Comparison of ENCODE assay signal across 8 mouse cellular contexts in genomic region chr3:96098616-96099267, GRCm38 (mm10). TPM values are rescaled to one million over a fixed set of nuclear protein-coding genes. Genes with fewer than 3 reads are reported as not detected.
DNase-seq lines count a peak whose midpoint lies in the region; ATAC-seq and TF ChIP-seq lines count a peak whose summit lies in the region.
"Had no signal": no experiment of that assay in that cellular context is flagged by ENCODE, and none has a peak within 500 bp of the region (broad histone marks: within the 10 kb centered on the region; RNA-seq: fewer than 3 reads in every experiment).

No protein-coding gene starts in this region.

- 0 out of 2 replicates have a peak overlapping the region, but pooled peaks have one; percentile 12 for H3K9ac ChIP-seq in CH12.LX (ENCODE audit: insufficient read depth, low read depth)
- no peak overlapping the region for H3K9ac ChIP-seq in lung, embryonic 16.5 days (ENCODE audit: low read length)

- intact Hi-C loops in heart, postnatal 14 days (cut with DNase I): no loop called here

- no peak overlapping the region for H3K4me3 ChIP-seq in CH12.LX (replicated peaks in 1 of 3; ENCODE audit: low read depth in 2 of 3, low read length in 2 of 3, poor library complexity in 1 of 3)
- no peak overlapping the region for H3K4me3 ChIP-seq in lung, embryonic 16.5 days (ENCODE audit: low read length)

- no peak for TF ChIP-seq POLR2A in CH12.LX (IDR thresholded peaks at IDR 0.05; ENCODE audit: low read depth, low read length)

- H3K9me3 ChIP-seq in CH12.LX (replicated peaks; ENCODE audit: low read length): no peaks in the 10 kb centered on the region
- H3K9me3 ChIP-seq in lung, embryonic 16.5 days (ENCODE audit: control insufficient read depth, low read length): no peaks in the 10 kb centered on the region
- H3K9me3 ChIP-seq: megakaryocyte, embryonic 14.5 days had no signal

- H3K27me3 ChIP-seq in CH12.LX (replicated peaks): no peaks in the 10 kb centered on the region
- no peaks in the 10 kb centered on the region for H3K27me3 ChIP-seq in lung, embryonic 16.5 days (ENCODE audit: control insufficient read depth, insufficient read depth, low read depth, low read length)
- H3K27me3 ChIP-seq: megakaryocyte, embryonic 14.5 days had no signal

- no peak for DNase-seq in CH12.LX (ENCODE audit: extremely low read depth)
- peak; percentile 89 to 95 for DNase-seq in adrenal gland, adult (ENCODE audit: inconsistent age in 2 of 2, low spot score in 1 of 2)
- peak; percentile 25 to 63 for DNase-seq in heart, postnatal 14 days
- DNase-seq in frontal cortex, postnatal 14 days (ENCODE audit: low spot score in 2 of 2): no peak
- DNase-seq in cerebellum, adult 9-11 months: no peak
- no peak for DNase-seq in layer of hippocampus, postnatal 14 days (ENCODE audit: low spot score in 2 of 2)

- peak overlapping the region; percentile 39 for H3K4me2 ChIP-seq in CH12.LX (ENCODE audit: insufficient read depth, low read depth, poor library complexity, severe bottlenecking)
- no peak overlapping the region for H3K4me2 ChIP-seq in lung, embryonic 16.5 days (ENCODE audit: low read depth, low read length)

- dilution Hi-C loops in CH12.LX (cut with MboI; ENCODE audit: extremely low pct_ligation_motif_present, extremely low pct_unique_long_range_greater_than_20kb, low sequenced_read_pairs): no loop called here

- H3K36me3 ChIP-seq in CH12.LX (replicated peaks in 1 of 2; ENCODE audit: control insufficient read depth in 1 of 2, insufficient read depth in 1 of 2, low read length in 1 of 2): no peaks in the 10 kb centered on the region
- H3K36me3 ChIP-seq in lung, embryonic 16.5 days (ENCODE audit: control insufficient read depth, insufficient read depth, low read length): no peaks in the 10 kb centered on the region

- peak; percentile 61 for ATAC-seq in lung, embryonic 16.5 days (ENCODE audit: low read depth)

- 27% methylated on average over 7 of the region's 7 CpGs for WGBS in lung, embryonic 16.5 days

- TF ChIP-seq EP300 in CH12.LX (IDR thresholded peaks at IDR 0.05; ENCODE audit: low read length): peak; percentile 37; the same call in 1 of the 2 replicates

- in situ Hi-C loops in CH12.LX (cut with MboI; ENCODE audit: low pct_ligation_motif_present, low pct_unique_long_range_greater_than_20kb, low sequenced_read_pairs): no loop called here

- no peaks in the 10 kb centered on the region for H3K79me2 ChIP-seq in CH12.LX (replicated peaks; ENCODE audit: control insufficient read depth, extremely low read depth, insufficient read depth, poor library complexity, severe bottlenecking)

- TF ChIP-seq CTCF in CH12.LX (conservative IDR thresholded peaks at IDR 0.05 in 1 of 2, IDR thresholded peaks at IDR 0.05 in 1 of 2; ENCODE audit: low read depth in 2 of 2, low read length in 2 of 2): no peak

- H3K4me1 ChIP-seq in CH12.LX (ENCODE audit: control insufficient read depth in 1 of 2, insufficient read depth in 2 of 2): peaks cover 33 to 60% of the 10 kb centered on the region in 2 experiments
- H3K4me1 ChIP-seq in lung, embryonic 16.5 days (replicated peaks; ENCODE audit: control insufficient read depth, insufficient read depth, low read length): peaks cover 27% of the 10 kb centered on the region

- peak overlapping the region; percentile 22 for H3K27ac ChIP-seq in CH12.LX (ENCODE audit: insufficient read depth, low read depth)
- H3K27ac ChIP-seq in lung, embryonic 16.5 days (ENCODE audit: low read length): no peak overlapping the region

- no peak for TF ChIP-seq RAD21 in CH12.LX (IDR thresholded peaks at IDR 0.05; ENCODE audit: low read depth, low read length)

TF ChIP-seq in CH12.LX, 34 proteins besides CTCF, POLR2A, EP300 and RAD21:
- no peak for TF ChIP-seq MAFK (IDR thresholded peaks at IDR 0.05; ENCODE audit: insufficient replicate concordance, low read length)
- TF ChIP-seq ETS1 (conservative IDR thresholded peaks at IDR 0.05; ENCODE audit: low read depth, low read length): peak; percentile 28; the same call in 1 of the 2 replicates
- 0 out of 2 replicates have a peak, but pooled peaks have one; percentile 10 for TF ChIP-seq MEF2A (IDR thresholded peaks at IDR 0.05; ENCODE audit: borderline replicate concordance, low read depth, low read length)
- TF ChIP-seq IRF4 (IDR thresholded peaks at IDR 0.05; ENCODE audit: low read depth, low read length): peak; percentile 36; the same call in 1 of the 2 replicates
- no peak for TF ChIP-seq TBP (conservative IDR thresholded peaks at IDR 0.05; ENCODE audit: low read depth, low read length)
- TF ChIP-seq ELF1 (IDR thresholded peaks at IDR 0.05; ENCODE audit: low read depth, low read length): peak; percentile 80
- 0 out of 2 replicates have a peak, but pooled peaks have one; percentile 39 for TF ChIP-seq NELFE (IDR thresholded peaks at IDR 0.05; ENCODE audit: low read depth, low read length)
- peak; percentile 46; the same call in 1 of the 2 replicates for TF ChIP-seq MAZ (IDR thresholded peaks at IDR 0.05; ENCODE audit: low read depth, low read length)
- no peak for TF ChIP-seq USF2 (conservative IDR thresholded peaks at IDR 0.05; ENCODE audit: low read depth, low read length)
- TF ChIP-seq RCOR1 (conservative IDR thresholded peaks at IDR 0.05; ENCODE audit: low read depth, low read length): peak; percentile 67; the same call in 1 of the 2 replicates
- peak; percentile 57; the same call in 1 of the 2 replicates for TF ChIP-seq ZNF384 (IDR thresholded peaks at IDR 0.05; ENCODE audit: low read depth, low read length)
- no peak; the same call in 1 of the 2 replicates for TF ChIP-seq JUN (IDR thresholded peaks at IDR 0.05; ENCODE audit: insufficient read depth, low read depth, low read length)

RNA-seq across cellular contexts. Expression of gene Otud7b, which starts 5.6 kb away (rescaled TPM):
- total RNA-seq in CH12.LX (2012; rRNA removed) (14.4 and 14.9 TPM in 2 replicates), CH12.LX (2014; rRNA removed) (10.9 and 12.3 TPM in 2 replicates)
- polyA plus RNA-seq in CH12.LX (2012; ENCODE audit: insufficient read length, low read depth): 17.7 and 18.7 TPM in 2 replicates
- total RNA-seq in heart, postnatal 14 days (2021): 10 to 100 TPM; 49.4 to 54.4 TPM
- polyA plus RNA-seq in lung, embryonic 16.5 days (2015; fragmentation: Nextera tagmentation; extraction: Ambion mirVana): 18.8 and 22.9 TPM in 2 replicates
- total RNA-seq in layer of hippocampus, postnatal 14 days (2021): 10 to 100 TPM; 27.4 to 31.0 TPM

RNA-seq across cellular contexts. Expression of gene Vps45, which starts 40.5 kb away (rescaled TPM):
- total RNA-seq in CH12.LX (2012; rRNA removed) (19.1 and 20.8 TPM in 2 replicates), CH12.LX (2014; rRNA removed) (16.8 and 19.6 TPM in 2 replicates)
- polyA plus RNA-seq in CH12.LX (2012; ENCODE audit: insufficient read length, low read depth): 14.5 and 16.2 TPM in 2 replicates
- total RNA-seq in heart, postnatal 14 days (2021): 10 to 100 TPM; 27.7 to 29.7 TPM
- polyA plus RNA-seq in lung, embryonic 16.5 days (2015; fragmentation: Nextera tagmentation; extraction: Ambion mirVana): 39.6 and 39.8 TPM in 2 replicates
- total RNA-seq in layer of hippocampus, postnatal 14 days (2021): 10 to 100 TPM; 41.1 to 47.8 TPM

Comparison
In these comparisons a context has a peak if more than half of its experiments do, and no peak if none do; other contexts are left out.
1. DNase-seq: peak in adrenal gland, adult (2 of 2) and heart, postnatal 14 days (2 of 2); none in CH12.LX (single experiment), frontal cortex, postnatal 14 days (0 of 2), cerebellum, adult 9-11 months (single experiment) and layer of hippocampus, postnatal 14 days (0 of 2).